Mouse (Mus musculus) urinary bladder, adult 2 months (tissue): ENCODE measurements around the gene Psg25. TPM values are rescaled to one million over a fixed set of nuclear protein-coding genes. Genes with fewer than 3 reads are reported as not detected.
"Not testable (repeated sequence)": the region's sequence is repeated elsewhere in the genome, so short reads cannot be mapped to it uniquely, and the experiment has no call there.

Experiments used
- DNase-seq: peaks from one replicate; pipeline ENCODE4 v3.0.0; 2022; ENCODE audit warnings: low spot score
- polyA plus RNA-seq: library from polyadenylated mRNA; depleted of rRNA; stranded (reverse); fragments of >200 nt; gene quantifications from 2 replicates; pipeline ENCODE4 v1.2.3, GENCODE M21; 2012; rRNA removed

The Psg25 gene
- not detected in 2 replicates for polyA plus RNA-seq

- no peak for DNase-seq
These were observed at the start of gene Psg25 for GRCm38 (mm10) chr7:18532169-18532568. Gene Psg25, minus strand, starts transcription at chr7:18532269.

GRCm38 (mm10) chr7:18567205-18567604, 35.1 kb upstream of the Psg25 start, which contains the start of gene Psg27:
Gene Psg27, minus strand, starts transcription at chr7:18567305.
- DNase-seq = no peak

DNA sequence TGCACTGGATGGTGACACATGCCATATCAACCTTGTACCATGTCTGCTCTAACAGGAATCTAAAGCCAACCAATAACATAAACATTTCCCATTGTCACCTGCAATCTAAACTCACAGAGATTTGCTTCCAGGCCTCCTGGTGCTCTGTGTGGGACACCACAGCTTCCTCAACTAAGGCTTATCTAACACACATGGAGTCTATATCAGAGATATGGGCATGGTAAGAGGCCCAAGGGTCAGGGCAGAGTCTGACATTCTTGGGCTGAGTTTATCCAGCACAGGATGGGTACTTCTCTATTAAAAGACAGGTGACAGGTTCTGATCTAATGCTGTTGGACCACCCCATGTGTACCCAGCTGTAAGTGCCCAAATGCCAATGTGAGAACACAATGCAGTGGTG, 27.8 kb upstream of the Psg25 start:
- DNase-seq = no peak

DNA sequence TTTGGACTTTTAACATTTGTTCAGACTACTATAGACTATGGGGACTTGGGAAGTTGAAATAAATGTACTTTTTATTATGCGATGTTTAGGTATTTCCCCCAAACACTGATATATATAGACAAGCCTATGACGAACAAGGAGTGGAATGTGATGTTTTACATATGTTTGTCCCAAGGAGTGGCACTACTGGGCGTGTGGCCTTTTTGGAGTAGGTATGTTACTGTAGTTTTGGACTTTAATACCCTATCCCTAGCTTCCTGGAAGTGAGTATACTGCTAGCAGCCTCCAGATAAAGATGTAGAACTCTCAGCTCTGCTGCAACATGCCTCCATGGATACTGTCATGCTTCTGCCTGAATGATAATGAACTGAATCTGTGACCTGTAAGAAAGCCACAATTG, 23.7 kb upstream of the Psg25 start:
- not testable (repeated sequence) for DNase-seq

DNA sequence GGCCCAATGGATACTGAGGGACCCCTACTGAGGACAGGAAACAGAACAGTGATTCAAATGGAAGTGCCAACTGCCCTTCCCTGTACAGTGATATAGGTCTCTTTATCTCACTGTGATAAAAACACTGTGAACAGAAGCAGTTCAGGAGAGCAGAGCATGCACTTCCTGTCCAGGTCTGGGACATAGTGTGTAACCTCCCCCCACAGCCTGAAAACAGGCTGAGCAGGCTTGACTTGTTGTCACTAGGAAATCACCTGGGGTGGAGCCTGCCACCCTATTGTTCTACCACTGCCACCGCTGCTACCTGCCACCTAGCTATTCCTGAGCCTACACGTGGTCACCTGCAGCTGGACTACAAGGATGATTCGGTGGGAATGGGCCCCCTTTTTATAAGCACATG, 1.4 kb upstream of the Psg25 start:
- no peak for DNase-seq

DNA sequence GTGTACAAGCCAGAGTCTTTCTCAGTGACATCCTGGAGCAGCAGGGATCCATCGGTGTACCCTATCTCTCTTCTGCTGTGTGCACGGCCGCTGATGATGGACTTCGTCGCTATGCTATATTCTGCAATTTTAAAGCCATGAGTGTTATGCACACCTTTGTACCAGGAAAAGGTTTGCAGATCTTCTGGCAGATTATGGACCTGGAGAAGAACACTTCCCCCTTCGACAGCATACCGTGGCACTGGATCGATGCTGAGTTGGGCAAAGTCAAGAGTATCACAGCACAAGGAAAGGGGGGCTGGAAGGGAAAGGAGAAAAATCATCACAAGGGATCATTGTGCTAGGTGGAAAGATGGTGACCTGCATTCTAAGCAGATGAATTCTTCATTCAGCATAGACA, 7.4 kb downstream of the Psg25 start:
- DNase-seq = no peak

DNA sequence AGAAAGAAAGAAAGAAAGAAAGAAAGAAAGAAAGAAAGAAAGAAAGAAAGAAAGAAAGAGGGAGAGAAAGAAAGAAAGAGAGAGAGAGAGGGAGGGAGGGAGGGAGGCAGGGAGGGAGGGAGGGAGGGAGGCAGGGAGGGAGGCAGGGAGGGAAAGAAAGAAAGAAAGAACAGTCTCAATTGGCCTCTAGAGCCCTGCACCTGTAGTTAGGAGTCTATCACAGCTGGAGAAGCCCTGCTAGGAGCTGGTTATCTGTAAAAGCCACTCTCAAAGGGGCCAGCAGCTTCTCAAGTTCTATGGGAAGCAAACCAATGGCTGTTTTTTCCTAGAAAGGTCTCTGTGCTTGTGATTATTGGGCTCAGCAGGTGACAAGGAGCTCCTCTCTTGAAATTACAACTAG, 19.2 kb downstream of the Psg25 start:
- DNase-seq = not testable (repeated sequence)

DNA sequence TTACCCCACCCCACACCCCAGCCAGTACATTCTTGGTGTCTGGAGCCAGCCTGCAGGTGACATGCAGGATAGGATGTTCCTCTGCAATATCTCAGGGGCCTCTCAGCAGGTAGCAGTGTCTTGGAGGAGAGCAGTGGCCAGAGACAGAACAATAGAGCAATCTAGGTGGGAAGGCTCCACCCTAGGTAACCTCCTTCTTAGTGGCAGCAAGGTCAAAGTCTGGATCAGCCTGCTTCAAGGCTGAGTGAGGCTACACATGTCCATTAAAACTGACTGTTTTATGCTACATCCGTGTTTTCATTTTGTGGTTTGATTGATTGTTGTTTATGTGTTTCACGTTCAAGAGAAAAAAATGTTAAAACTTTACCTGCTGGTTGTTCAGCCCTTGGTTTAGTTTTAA, 19.7 kb downstream of the Psg25 start:
- not testable (repeated sequence) for DNase-seq

DNA sequence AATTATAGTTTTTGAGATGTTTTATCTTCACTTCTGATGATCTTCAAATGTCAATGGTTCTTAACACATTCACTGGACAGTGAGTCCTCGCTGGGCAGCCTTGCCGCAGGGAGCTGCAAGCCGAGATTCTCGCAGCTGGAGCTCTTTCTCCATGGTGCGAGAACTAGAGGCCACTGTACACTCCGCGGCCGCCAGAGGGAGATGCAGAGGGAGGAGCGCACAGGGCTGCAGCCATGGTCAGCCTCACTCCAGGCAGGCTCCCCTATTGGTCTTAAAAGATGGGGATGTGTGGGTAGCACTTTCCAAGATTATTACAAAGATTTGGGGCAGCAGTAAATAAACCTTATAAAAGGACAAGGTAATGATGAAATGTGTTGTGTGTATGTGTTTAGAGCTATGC, 20.6 kb downstream of the Psg25 start:
- DNase-seq = no peak

DNA sequence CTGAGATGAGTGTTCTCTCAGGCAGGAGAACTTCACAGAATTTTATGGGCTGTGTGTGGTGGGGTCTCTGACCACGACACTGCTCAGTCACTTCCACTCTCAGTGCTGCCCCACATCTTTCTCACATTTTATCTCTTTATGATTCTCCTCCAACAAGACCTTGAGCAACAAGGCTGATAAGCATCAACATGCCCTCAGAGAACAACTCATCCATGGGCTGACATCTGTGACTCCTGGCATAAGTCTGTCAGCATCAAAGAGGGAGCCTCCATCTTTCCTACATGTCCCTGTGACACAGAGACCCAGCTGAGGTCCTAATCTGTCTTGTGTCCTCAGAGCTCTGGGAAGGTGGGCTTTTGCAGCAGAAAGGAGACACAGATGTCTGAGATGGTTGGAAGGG, 48.0 kb downstream of the Psg25 start, which contains the start of gene Psg26:
Gene Psg26 (minus strand): TSS at position 101 of the 400 bp plus-strand sequence.
- no peak for DNase-seq

Other genes with a start within 250 kb of the Psg25 start
- not detected in 2 replicates for gene Psg18, start 177.3 kb downstream of the Psg25 start, polyA plus RNA-seq
- not detected in 2 replicates for gene Psg28, start 100.2 kb downstream of the Psg25 start, polyA plus RNA-seq
- gene Psg26, start 48.1 kb downstream of the Psg25 start, polyA plus RNA-seq = not detected in 2 replicates
- 0.03 TPM in 1 of 2 replicates, not detected in the other for gene Psg27, start 35.0 kb upstream of the Psg25 start, polyA plus RNA-seq
- gene Psg23, start 84.2 kb upstream of the Psg25 start, polyA plus RNA-seq = 0.04 TPM in 1 of 2 replicates, not detected in the other
- not detected in 2 replicates for gene Psg21, start 124.5 kb upstream of the Psg25 start, polyA plus RNA-seq
- gene Psg20, start 153.9 kb upstream of the Psg25 start, polyA plus RNA-seq = not detected in 2 replicates
- not detected in 2 replicates for gene Psg22, start 185.8 kb upstream of the Psg25 start, polyA plus RNA-seq